Mouse (Mus musculus) layer of hippocampus, adult 9-10 months (tissue): ENCODE data around the gene Cldn22.
"Not testable (repeated sequence)": the region's sequence is repeated elsewhere in the genome, so short reads cannot be mapped to it uniquely, and the experiment has no call there.

Experiments used
- DNase-seq: peaks from one replicate; pipeline ENCODE4 v3.0.0; 2022; ENCODE audit warnings: low spot score

Cldn22 gene

DNA sequence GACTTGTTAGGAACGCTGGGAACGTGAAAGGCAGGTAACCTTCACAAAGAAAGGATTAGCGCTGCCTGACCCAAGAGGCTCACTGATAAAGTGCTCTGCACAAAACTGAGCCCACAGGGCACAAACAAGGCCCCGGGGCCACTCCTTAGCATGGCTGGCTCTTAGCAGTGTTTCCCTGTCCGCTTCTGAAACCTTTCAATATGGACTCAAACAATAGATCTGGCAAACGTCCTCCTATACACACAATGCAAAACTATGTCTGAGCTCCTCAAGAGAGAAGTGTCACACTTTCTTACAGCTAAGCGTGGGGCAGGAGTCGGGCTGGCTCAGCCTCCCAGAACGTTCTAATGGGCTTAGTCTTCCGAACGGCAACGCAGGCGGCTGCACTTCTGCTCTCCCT, at the start of gene Cldn22:
Gene Cldn22, plus strand, starts transcription at position 301 of the 400 bp plus-strand sequence.
- no peak for DNase-seq

- no peak for DNase-seq
These were observed 46.9 kb upstream of the Cldn22 start for GRCm38 (mm10) chr8:47777415-47777814.

DNA sequence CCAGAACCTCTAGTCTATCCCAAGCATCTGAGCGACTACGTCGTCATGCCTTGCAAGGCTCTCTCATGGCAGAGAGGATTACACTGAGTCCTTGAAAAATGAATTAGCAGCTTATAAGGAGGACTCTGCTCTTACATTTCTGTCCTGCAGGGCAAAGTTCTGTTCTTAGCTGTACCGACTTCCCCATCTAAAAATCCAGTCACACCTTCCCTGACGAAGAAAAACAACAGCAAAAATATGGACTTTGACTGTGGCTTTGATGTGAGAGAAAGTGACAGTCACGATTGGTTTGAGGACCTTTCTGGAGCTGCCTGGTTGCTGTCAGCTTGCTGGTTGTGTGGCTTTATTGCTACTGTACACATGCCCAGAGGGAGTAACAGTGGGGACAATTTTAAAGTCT, 44.7 kb upstream of the Cldn22 start:
- DNase-seq: no peak

GRCm38 (mm10) chr8:47781881-47782280, 42.4 kb upstream of the Cldn22 start:
- DNase-seq: no peak

- no peak for DNase-seq
These were observed 40.7 kb upstream of the Cldn22 start for GRCm38 (mm10) chr8:47783544-47783943.

DNA sequence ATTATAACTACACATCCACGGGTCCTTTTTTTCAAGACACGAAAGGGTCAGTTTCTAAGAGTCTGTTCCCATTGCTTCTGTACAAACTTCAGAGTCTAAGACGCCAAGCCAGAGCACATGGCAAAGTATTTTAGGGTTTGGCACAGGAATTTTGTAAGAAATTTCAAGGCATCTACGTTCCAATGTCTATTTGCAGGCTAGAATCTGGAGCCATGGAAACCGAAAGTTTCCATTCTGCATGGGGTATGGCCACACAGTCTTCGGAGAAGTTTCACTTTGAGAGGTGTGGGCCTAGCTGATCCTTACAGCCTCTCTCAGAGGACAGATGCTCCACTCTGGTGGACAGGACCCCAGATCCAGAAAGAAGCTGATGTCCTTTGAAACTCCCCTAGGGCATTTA, 40.3 kb upstream of the Cldn22 start:
- DNase-seq: no peak

GRCm38 (mm10) chr8:47784436-47784835, 39.8 kb upstream of the Cldn22 start:
- no peak for DNase-seq

GRCm38 (mm10) chr8:47786323-47786722, 38.0 kb upstream of the Cldn22 start:
- DNase-seq: no peak

DNA sequence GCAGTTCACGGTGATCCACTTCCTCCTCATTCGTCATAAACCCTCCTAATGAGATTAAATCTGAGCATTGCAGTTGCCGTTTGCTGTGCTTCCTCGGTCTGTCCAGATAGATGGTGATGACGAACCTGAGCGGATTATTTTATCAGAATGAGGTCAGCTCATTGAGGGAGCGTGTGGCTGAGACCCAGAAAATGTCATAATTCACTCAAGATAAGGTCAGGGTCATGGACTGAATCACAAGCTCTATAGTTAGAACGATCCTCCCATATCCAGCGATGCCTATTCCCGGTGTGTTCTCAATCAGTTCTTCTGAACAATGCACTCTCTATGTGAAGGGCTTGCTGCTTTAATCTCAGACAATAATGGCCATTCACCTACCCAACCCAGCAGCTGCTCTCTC, 36.6 kb upstream of the Cldn22 start:
- no peak for DNase-seq

DNA sequence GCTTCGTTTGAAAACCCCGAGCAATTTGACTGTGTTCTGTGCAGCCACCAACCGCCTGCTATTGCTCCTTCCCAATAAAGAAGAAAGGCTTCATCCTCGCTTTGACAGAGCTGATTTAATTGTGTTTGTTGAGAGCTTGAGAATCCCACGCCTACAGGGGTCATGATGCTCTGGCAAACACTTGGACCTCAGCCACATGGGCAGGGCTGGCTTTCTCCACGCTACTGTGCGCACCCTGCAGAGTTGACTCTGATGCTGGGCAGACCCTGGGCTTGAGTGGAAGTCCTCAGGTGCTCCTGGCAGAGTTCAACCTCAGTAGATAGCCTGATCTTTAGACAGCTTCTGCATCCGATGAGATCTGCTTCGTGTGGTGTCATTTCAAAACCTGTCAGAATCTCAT, 32.3 kb upstream of the Cldn22 start:
- DNase-seq: no peak

- no peak for DNase-seq
These were observed 24.8 kb upstream of the Cldn22 start for GRCm38 (mm10) chr8:47799438-47799837.

DNA sequence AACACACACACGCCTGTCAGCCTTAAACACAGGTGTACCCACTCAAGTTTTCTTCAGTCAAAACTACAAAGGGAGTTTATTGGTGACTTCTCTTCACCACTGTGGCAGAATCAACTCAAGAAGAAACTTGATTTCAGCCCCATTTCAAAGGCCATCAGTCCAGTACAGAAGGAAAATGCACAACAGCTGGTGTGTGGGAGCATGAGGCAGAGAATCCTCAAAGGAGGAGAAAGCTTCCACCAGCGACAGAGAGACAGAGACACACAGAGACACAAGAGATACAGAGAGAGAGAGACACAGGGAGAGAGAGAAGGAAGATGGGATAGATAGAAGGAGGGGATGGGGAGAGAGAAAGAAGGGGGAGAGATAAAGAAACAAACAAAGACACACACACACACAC, 21.9 kb upstream of the Cldn22 start:
- no peak for DNase-seq

GRCm38 (mm10) chr8:47804262-47804661, 20.0 kb upstream of the Cldn22 start:
- no peak for DNase-seq

DNA sequence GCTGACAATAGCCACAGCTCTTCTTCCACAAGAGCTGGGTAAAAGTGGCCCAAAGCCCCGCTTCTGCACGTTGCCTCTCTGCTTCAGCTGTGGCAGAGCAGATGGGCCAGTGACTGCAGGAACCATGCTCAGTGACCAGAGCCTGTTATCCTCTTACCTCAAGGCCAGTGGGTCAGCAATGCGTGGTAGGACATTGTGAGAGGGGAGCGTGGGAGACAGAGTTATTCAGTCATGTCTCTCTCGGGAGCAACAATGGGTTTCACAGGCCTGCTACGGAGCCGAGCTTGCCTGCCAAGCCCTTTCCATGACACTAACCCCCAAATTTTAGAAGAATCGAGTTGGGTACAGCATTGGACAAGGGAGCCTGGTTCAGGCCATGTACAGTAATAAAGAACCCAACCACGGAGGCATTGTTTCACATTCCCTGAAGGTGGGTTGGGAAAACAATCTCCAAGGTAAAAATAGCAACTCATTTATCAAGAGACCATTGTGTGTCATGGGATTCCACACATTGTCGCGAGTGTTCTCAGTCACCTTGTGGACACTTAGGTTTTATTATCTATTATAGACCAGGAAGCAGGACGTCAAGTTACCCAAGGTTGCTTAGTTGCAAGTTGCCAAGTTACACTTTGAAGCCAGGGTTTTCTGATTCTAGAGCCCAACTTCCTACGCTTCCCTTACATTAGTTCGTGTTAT, 14.2 kb upstream of the Cldn22 start:
- no peak for DNase-seq

DNA sequence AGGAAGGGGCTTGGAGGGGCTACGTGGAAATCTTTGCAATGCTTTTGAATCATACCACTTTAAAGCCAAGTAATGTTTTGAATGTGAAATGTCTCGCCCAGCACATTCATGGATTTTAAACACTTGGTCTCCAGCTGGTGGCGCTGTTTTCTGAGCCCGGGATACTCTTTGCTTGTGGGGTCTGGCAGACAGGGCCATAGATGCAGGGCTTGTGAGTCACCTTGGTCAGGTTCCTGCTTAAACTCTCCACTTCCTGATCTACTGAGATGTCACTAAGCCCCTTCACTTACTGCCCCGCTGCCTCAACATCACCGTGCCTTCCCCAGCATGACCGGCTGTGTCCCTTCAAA, 13.6 kb upstream of the Cldn22 start:
- no peak for DNase-seq

- DNase-seq: no peak
These were observed 13.1 kb upstream of the Cldn22 start for GRCm38 (mm10) chr8:47811221-47811620.

DNA sequence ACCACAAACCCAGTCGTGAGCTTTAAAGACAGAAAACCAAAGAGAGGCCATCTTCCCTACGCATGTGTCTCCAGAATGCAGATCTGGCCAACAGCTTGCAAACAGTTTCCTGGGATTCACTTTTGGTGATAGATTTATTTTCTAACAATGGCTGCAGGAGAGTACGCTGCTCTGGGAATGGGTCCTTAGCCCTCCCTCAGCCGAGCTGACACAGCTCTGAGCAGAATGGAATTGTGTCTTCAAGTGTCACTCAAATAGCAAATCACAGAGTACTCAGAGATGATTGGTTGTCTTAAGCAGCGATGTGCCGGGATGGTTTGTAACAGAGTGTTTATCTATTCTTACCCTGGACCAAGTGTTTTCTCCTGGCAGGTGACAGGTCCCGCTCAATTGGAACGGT, 5.2 kb upstream of the Cldn22 start:
- DNase-seq: no peak

- no peak for DNase-seq
These were observed 3.1 kb upstream of the Cldn22 start for GRCm38 (mm10) chr8:47820914-47821772.

GRCm38 (mm10) chr8:47821843-47822242, 2.4 kb upstream of the Cldn22 start, which contains the start of gene Cldn24:
Gene Cldn24 (plus strand): TSS chr8:47822143.
- DNase-seq: no peak

GRCm38 (mm10) chr8:47822541-47822940, 1.7 kb upstream of the Cldn22 start:
- DNase-seq: not testable (repeated sequence)

GRCm38 (mm10) chr8:47823777-47824176, 505 bp upstream of the Cldn22 start:
- DNase-seq: no peak

GRCm38 (mm10) chr8:47825596-47825995, 1.3 kb downstream of the Cldn22 start:
- DNase-seq: no peak

DNA sequence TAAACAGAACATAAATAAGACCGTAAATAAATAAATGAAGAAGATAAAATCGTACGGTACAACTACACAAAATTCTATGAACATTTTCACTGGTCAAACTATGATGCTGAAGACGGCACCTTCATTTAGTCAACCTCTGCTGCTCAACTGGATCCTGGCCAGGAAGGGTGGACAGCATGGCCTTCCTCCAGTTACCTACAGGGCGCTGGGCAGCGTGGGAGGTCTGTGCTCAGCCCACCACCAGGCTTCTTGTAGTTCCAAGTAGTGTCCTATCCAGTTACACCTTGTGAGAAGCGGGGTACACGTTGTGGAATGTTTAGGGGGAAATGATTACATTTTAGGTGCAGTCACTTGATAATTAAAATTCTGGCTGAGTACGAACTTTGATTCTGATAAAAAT, 2.6 kb downstream of the Cldn22 start:
- DNase-seq: no peak

DNA sequence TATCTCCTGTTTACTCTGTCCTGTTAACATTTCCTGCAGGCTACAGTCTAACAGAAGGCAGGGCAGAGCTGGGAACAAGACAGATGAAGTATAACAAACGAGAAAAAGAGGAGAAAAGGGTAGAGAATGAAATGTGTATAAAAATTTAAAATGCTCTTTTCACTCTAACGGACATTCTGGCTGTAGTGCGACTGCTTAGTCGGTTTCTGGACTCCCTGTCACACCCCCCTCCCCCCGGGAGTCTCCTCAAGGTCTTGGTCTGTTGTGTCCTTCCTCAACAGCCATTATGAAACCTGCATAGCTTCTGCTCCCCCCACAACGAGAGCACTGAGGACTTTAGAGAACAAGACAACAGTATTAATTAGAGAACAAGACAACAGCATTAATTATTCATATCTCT, 8.3 kb downstream of the Cldn22 start:
- no peak for DNase-seq
